Mouse (Mus musculus) liver, embryonic 12.5 days (tissue): ENCODE measurements around the gene Gm11042. TPM values are rescaled to one million over a fixed set of nuclear protein-coding genes. Genes with fewer than 3 reads are reported as not detected.
A peak's percentile ranks its signal among the peaks of the same experiment; 100 is the strongest.

ENCODE experiments used
- ATAC-seq: fragments of 200-750 bp; cut with Nextera tagmentation; 2 replicates; pipeline ENCODE4 v1.8.0; 2017; ENCODE audit warnings: moderate number of reproducible peaks, mild to moderate bottlenecking, moderate library complexity
- H3K27ac ChIP-seq: fragments of 300-500 bp; sonication (generic); 2 replicates; pipeline ENCODE4 v1.5.1; 2016; ENCODE audit warnings: mild to moderate bottlenecking
- H3K27me3 ChIP-seq: fragments of 300-500 bp; sonication (generic); replicated peaks from 2 replicates; pipeline ENCODE4 v1.6.1; 2016; ENCODE audit warnings: mild to moderate bottlenecking, moderate library complexity
- H3K36me3 ChIP-seq: fragments of 300-500 bp; sonication (generic); 2 replicates; pipeline ENCODE4 v1.6.1; 2016; ENCODE audit warnings: mild to moderate bottlenecking, moderate library complexity
- H3K4me1 ChIP-seq: fragments of 300-500 bp; sonication (generic); 2 replicates; pipeline ENCODE4 v1.6.1; 2016
- H3K4me2 ChIP-seq: fragments of 300-500 bp; sonication (generic); 2 replicates; pipeline ENCODE4 v1.6.1; 2016; ENCODE audit warnings: mild to moderate bottlenecking, moderate library complexity
- H3K4me3 ChIP-seq: fragments of 300-500 bp; sonication (generic); 2 replicates; pipeline ENCODE4 v1.5.1; 2016; ENCODE audit warnings: mild to moderate bottlenecking, moderate library complexity
- H3K9ac ChIP-seq: fragments of 300-500 bp; sonication (generic); 2 replicates; pipeline ENCODE4 v1.6.1; 2016; ENCODE audit warnings: mild to moderate bottlenecking, moderate library complexity
- H3K9me3 ChIP-seq: fragments of 300-500 bp; sonication (generic); replicated peaks from 2 replicates; pipeline ENCODE4 v1.6.1; 2016; ENCODE audit warnings: mild to moderate bottlenecking, moderate library complexity
- WGBS: fragments of 180-500 bp; shearing (Covaris S2); methylation state at CpG from one replicate; pipeline ENCODE4 v1.1.7; 2016; ENCODE audit not compliant: insufficient replicate concordance; 5-methylcytosine and 5-hydroxymethylcytosine counted together
- polyA plus RNA-seq: library from polyadenylated mRNA; unstranded; fragments of >200 nt; fragmentation: Nextera tagmentation; extraction: Ambion mirVana; gene quantifications from 2 replicates; pipeline ENCODE4 v1.2.1, GENCODE M21; 2016

Gene Gm11042
- not detected in 2 replicates for polyA plus RNA-seq

GRCm38 (mm10) chr12:74316344-74316973 is at the start of gene Gm11042:
Gene Gm11042 (minus strand): TSS chr12:74316394.
- no peak within 1 kb of the TSS for H3K27ac ChIP-seq
- no peaks in the 10 kb centered on the region for H3K4me1 ChIP-seq
- peak within 1 kb of the TSS; percentile 43 for H3K4me3 ChIP-seq
- H3K4me2 ChIP-seq = peak within 1 kb of the TSS; percentile 58
- no peaks in the 10 kb centered on the region for H3K9me3 ChIP-seq
- ATAC-seq = no peak
- H3K36me3 ChIP-seq = no peaks in the 10 kb centered on the region
- no peaks in the 10 kb centered on the region for H3K27me3 ChIP-seq
- WGBS = 32% methylated on average over 17 of the region's 18 CpGs
- no peak within 1 kb of the TSS for H3K9ac ChIP-seq

DNA sequence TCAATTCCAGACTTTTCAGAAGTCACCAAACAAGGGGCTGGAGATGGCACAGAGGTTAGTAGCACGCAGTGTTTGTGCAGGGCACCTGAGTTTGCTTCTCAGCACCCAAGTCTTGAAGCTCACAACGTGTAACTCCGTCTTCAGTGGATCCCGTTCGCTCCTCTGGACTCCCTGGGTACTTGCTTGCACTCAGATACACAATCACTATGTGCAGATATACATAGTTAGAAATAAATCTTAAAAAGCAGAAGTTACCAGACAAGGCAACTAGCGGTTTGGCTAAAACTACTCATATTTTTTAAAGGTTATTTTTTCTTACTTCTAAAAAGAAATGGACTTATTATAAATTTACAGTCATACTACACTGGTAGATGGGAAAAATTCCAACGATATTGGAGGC is 48.3 kb upstream of the Gm11042 start:
- no peaks in the 10 kb centered on the region for H3K36me3 ChIP-seq
- 69% methylated on average over 7 of the region's 7 CpGs for WGBS
- no peaks in the 10 kb centered on the region for H3K4me1 ChIP-seq
- H3K4me2 ChIP-seq = no peak overlapping the region
- no peak overlapping the region for H3K27ac ChIP-seq
- no peak for ATAC-seq
- no peak overlapping the region for H3K4me3 ChIP-seq
- no peaks in the 10 kb centered on the region for H3K9me3 ChIP-seq
- H3K9ac ChIP-seq = no peak overlapping the region
- H3K27me3 ChIP-seq = no peaks in the 10 kb centered on the region

DNA sequence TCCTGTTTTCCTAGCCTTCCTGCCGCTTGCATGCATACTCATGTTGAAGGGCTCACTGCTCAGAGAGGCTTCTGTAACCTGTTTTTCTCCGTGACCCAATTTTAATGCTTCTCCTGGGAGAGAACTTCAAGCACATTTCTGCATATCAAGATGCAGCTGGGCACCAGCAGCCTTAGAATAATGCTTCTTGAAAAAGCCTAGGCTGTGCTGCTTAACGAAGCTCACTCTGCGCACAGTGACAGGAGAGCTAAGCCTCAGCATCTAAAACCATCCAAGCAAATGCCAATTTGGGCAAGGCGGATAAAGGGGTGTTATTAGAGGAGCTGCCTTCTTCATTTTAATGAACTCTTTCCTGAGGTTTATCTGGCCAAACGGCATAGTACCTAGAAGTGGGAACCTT is 46.9 kb upstream of the Gm11042 start:
- no peak overlapping the region for H3K27ac ChIP-seq
- 64% methylated on average over 6 of the region's 6 CpGs for WGBS
- no peaks in the 10 kb centered on the region for H3K36me3 ChIP-seq
- H3K9me3 ChIP-seq = no peaks in the 10 kb centered on the region
- no peak for ATAC-seq
- no peak overlapping the region for H3K4me3 ChIP-seq
- no peak overlapping the region for H3K4me2 ChIP-seq
- H3K4me1 ChIP-seq = no peaks in the 10 kb centered on the region
- H3K9ac ChIP-seq = no peak overlapping the region
- H3K27me3 ChIP-seq = no peaks in the 10 kb centered on the region

GRCm38 (mm10) chr12:74362453-74362852 is 46.3 kb upstream of the Gm11042 start:
- Histone ChIP-seq H3K4me1 (no peaks in the 10 kb centered on the region), H3K9ac (no peak overlapping the region), H3K27ac (no peak overlapping the region), H3K4me2 (no peak overlapping the region), H3K27me3 (no peaks in the 10 kb centered on the region), H3K4me3 (no peak overlapping the region), H3K36me3 (no peaks in the 10 kb centered on the region), H3K9me3 (no peaks in the 10 kb centered on the region)
- ATAC-seq = no peak
- 48% methylated on average over 2 of the region's 2 CpGs for WGBS

- Histone ChIP-seq H3K4me3 (no peak overlapping the region), H3K27ac (no peak overlapping the region), H3K4me1 (no peaks in the 10 kb centered on the region), H3K9me3 (no peaks in the 10 kb centered on the region), H3K27me3 (no peaks in the 10 kb centered on the region), H3K9ac (no peak overlapping the region), H3K36me3 (no peaks in the 10 kb centered on the region), H3K4me2 (no peak overlapping the region)
- no peak for ATAC-seq
- WGBS = 59% methylated on average over 5 of the region's 5 CpGs
Observed at GRCm38 (mm10) chr12:74359791-74360190, 43.6 kb upstream of the Gm11042 start.

GRCm38 (mm10) chr12:74357806-74358205 is 41.6 kb upstream of the Gm11042 start:
- H3K9me3 ChIP-seq = no peaks in the 10 kb centered on the region
- H3K4me2 ChIP-seq = no peak overlapping the region
- ATAC-seq = no peak
- H3K27ac ChIP-seq = no peak overlapping the region
- WGBS = 50% methylated on average over 6 of the region's 6 CpGs
- no peaks in the 10 kb centered on the region for H3K36me3 ChIP-seq
- no peaks in the 10 kb centered on the region for H3K27me3 ChIP-seq
- no peak overlapping the region for H3K9ac ChIP-seq
- no peak overlapping the region for H3K4me3 ChIP-seq
- H3K4me1 ChIP-seq = no peaks in the 10 kb centered on the region

DNA sequence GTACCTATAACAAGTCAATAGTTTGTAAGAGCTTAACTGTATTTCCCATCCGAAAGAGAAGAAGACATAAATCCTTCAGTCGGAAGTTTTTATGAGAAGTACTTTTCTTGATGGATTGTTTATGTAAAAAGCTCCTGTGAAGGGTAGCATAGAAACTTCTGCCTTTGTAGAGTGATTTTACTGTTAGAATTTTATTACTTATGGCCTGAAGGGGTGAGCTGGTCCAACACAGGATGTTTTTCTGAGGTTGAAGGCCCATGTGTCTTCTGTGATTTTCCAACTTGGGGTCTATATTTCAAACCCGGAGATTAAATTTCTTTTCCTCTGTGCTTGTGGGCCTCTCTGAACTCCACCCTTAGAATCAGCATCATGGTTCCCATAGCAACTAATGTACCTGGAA is 26.5 kb upstream of the Gm11042 start:
- Histone ChIP-seq H3K36me3 (no peaks in the 10 kb centered on the region), H3K9ac (no peak overlapping the region), H3K27me3 (no peaks in the 10 kb centered on the region), H3K27ac (no peak overlapping the region), H3K4me2 (no peak overlapping the region), H3K4me1 (no peaks in the 10 kb centered on the region), H3K4me3 (no peak overlapping the region), H3K9me3 (no peaks in the 10 kb centered on the region)
- no peak for ATAC-seq
- WGBS = 71% methylated on average over 3 of the region's 3 CpGs

- Histone ChIP-seq H3K36me3 (no peaks in the 10 kb centered on the region), H3K27me3 (no peaks in the 10 kb centered on the region), H3K27ac (no peak overlapping the region), H3K4me3 (no peak overlapping the region), H3K9me3 (no peaks in the 10 kb centered on the region), H3K4me2 (no peak overlapping the region), H3K4me1 (no peaks in the 10 kb centered on the region), H3K9ac (no peak overlapping the region)
- 68% methylated on average over 2 of the region's 2 CpGs for WGBS
- ATAC-seq = no peak
Observed at GRCm38 (mm10) chr12:74340070-74340469, 23.9 kb upstream of the Gm11042 start.

DNA sequence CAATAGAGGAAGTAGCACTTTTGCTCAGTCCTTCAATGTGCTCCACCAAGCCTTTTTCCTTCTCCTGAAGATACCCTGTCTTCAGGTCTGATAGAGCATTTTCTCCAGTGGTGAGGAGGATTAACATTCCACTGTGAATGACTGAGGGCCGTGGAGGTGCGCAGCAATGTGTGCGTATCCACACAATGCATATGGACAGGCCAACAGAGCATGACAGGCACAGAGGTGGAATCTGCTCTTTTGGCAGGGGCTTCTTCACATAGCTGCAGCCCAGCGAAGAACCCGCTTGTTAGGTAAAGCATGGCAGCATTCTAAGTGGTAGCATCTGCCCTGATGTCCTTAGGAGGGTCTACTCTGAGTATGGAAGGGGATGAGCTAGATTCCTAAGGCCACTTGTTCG is 17.5 kb upstream of the Gm11042 start:
- Histone ChIP-seq H3K4me3 (no peak overlapping the region), H3K9ac (no peak overlapping the region), H3K36me3 (no peaks in the 10 kb centered on the region), H3K4me1 (no peaks in the 10 kb centered on the region), H3K27me3 (no peaks in the 10 kb centered on the region), H3K9me3 (no peaks in the 10 kb centered on the region), H3K4me2 (no peak overlapping the region), H3K27ac (no peak overlapping the region)
- 75% methylated on average over 6 of the region's 6 CpGs for WGBS
- ATAC-seq = no peak

DNA sequence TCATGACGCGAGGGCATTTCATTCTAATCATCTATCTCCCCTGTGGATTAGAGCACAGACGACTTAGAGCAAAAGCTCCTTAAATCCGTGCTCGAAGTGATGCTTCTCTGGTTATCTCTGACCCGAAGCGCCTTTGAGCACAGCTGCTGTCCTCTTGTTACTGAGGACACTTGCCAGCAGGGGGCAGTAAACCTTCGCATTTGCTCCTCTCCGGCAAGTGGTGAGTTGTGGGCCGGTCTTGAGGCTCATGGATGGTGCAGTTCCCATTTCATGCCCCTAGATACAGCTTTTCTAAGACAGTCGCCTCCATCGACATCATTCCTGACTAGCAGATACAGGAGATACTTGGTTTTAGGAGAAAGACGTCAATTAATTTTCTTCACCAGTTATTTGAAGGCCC is 16.8 kb upstream of the Gm11042 start:
- 16% methylated on average over 13 of the region's 13 CpGs for WGBS
- Histone ChIP-seq H3K4me3 (no peak overlapping the region), H3K9ac (no peak overlapping the region), H3K27ac (no peak overlapping the region), H3K4me2 (no peak overlapping the region), H3K4me1 (no peaks in the 10 kb centered on the region), H3K36me3 (no peaks in the 10 kb centered on the region), H3K9me3 (no peaks in the 10 kb centered on the region), H3K27me3 (no peaks in the 10 kb centered on the region)
- no peak for ATAC-seq

- Histone ChIP-seq H3K9me3 (no peaks in the 10 kb centered on the region), H3K4me3 (no peak overlapping the region), H3K9ac (no peak overlapping the region), H3K36me3 (no peaks in the 10 kb centered on the region), H3K27ac (no peak overlapping the region), H3K4me1 (no peaks in the 10 kb centered on the region), H3K27me3 (no peaks in the 10 kb centered on the region), H3K4me2 (no peak overlapping the region)
- no peak for ATAC-seq
- WGBS = 71% methylated on average over 6 of the region's 6 CpGs
Observed at GRCm38 (mm10) chr12:74329759-74330158, 13.6 kb upstream of the Gm11042 start.

DNA sequence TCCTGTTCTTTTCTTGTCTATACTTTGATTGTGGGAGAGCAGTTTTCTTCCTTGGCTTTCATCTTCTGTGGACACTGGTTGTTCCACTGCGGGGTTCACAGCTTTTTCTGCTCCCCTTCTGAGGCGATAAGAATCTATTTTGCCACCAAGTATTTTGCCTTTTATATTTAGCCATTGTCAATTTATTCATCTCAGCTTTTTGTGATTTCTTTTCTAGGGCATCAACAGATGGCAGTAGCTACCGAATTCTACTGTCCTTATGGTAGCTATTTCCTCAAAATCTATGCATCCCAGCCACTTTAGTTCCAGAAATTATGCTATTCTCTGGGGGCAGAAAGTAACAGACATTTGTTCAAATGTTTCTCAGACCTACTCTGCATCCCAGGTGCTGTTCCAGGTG is 10.4 kb upstream of the Gm11042 start:
- no peaks in the 10 kb centered on the region for H3K27me3 ChIP-seq
- no peaks in the 10 kb centered on the region for H3K4me1 ChIP-seq
- H3K27ac ChIP-seq = no peak overlapping the region
- no peaks in the 10 kb centered on the region for H3K36me3 ChIP-seq
- ATAC-seq = no peak
- no peak overlapping the region for H3K4me3 ChIP-seq
- H3K9ac ChIP-seq = no peak overlapping the region
- H3K9me3 ChIP-seq = no peaks in the 10 kb centered on the region
- WGBS = 63% methylated on average over 3 of the region's 3 CpGs
- H3K4me2 ChIP-seq = no peak overlapping the region

GRCm38 (mm10) chr12:74321981-74322380 is 5.8 kb upstream of the Gm11042 start:
- Histone ChIP-seq H3K4me2 (no peak overlapping the region), H3K27ac (no peak overlapping the region), H3K9ac (no peak overlapping the region), H3K36me3 (no peaks in the 10 kb centered on the region), H3K4me3 (no peak overlapping the region), H3K9me3 (no peaks in the 10 kb centered on the region), H3K4me1 (no peaks in the 10 kb centered on the region), H3K27me3 (no peaks in the 10 kb centered on the region)
- WGBS = 63% methylated on average over 5 of the region's 5 CpGs
- ATAC-seq = no peak
